Mouse (Mus musculus) right cerebral cortex, postnatal 4 days (tissue): ENCODE measurements around the gene Lpcat4.

Experiments
- DNase-seq: peaks from one replicate; pipeline ENCODE4 v3.0.0-alpha.2; 2022

Lpcat4 gene

GRCm38 (mm10) chr2:112239212-112239934 is at the start of gene Lpcat4:
Lpcat4 (plus strand) TSS chr2:112239468.
- DNase-seq = peak; percentile 95

GRCm38 (mm10) chr2:112196859-112197258 is 42.4 kb upstream of the Lpcat4 start:
- no peak for DNase-seq

GRCm38 (mm10) chr2:112203056-112203455 is 36.2 kb upstream of the Lpcat4 start:
- DNase-seq = no peak

GRCm38 (mm10) chr2:112210142-112210541 is 29.1 kb upstream of the Lpcat4 start:
- DNase-seq = peak; percentile 65

- DNase-seq = no peak
These were observed 28.6 kb upstream of the Lpcat4 start for GRCm38 (mm10) chr2:112210699-112211098.

- DNase-seq = no peak
These were observed 23.3 kb upstream of the Lpcat4 start for GRCm38 (mm10) chr2:112215977-112216376.

- DNase-seq = no peak
These were observed 21.7 kb upstream of the Lpcat4 start for GRCm38 (mm10) chr2:112217614-112218013.

- no peak for DNase-seq
These were observed 18.4 kb upstream of the Lpcat4 start for GRCm38 (mm10) chr2:112220880-112221279.

GRCm38 (mm10) chr2:112222607-112223006 is 16.7 kb upstream of the Lpcat4 start:
- DNase-seq = no peak

- DNase-seq = no peak
These were observed 14.9 kb upstream of the Lpcat4 start for GRCm38 (mm10) chr2:112224356-112224755.

- DNase-seq = no peak
These were observed 6.6 kb upstream of the Lpcat4 start for GRCm38 (mm10) chr2:112232623-112233022.

GRCm38 (mm10) chr2:112236620-112237019 is 2.6 kb upstream of the Lpcat4 start:
- no peak for DNase-seq

- no peak for DNase-seq
These were observed 1.3 kb upstream of the Lpcat4 start for GRCm38 (mm10) chr2:112238006-112238405.

GRCm38 (mm10) chr2:112239935-112240721 is 860 bp downstream of the Lpcat4 start:
- DNase-seq = peak; percentile 53

GRCm38 (mm10) chr2:112241787-112242186 is 2.5 kb downstream of the Lpcat4 start:
- no peak for DNase-seq

GRCm38 (mm10) chr2:112245307-112245706 is 6.0 kb downstream of the Lpcat4 start:
- DNase-seq = no peak

- DNase-seq = no peak
These were observed 6.9 kb downstream of the Lpcat4 start for GRCm38 (mm10) chr2:112246193-112246592.

- DNase-seq = no peak
These were observed 8.1 kb downstream of the Lpcat4 start for GRCm38 (mm10) chr2:112247323-112247722.

- no peak for DNase-seq
These were observed 10.6 kb downstream of the Lpcat4 start for GRCm38 (mm10) chr2:112249780-112250453.

- DNase-seq = no peak
These were observed 15.6 kb downstream of the Lpcat4 start for GRCm38 (mm10) chr2:112254675-112255515.

- no peak for DNase-seq
These were observed 20.1 kb downstream of the Lpcat4 start, which contains the start of gene Nutm1 for GRCm38 (mm10) chr2:112259241-112259962. Nutm1 (minus strand) TSS chr2:112259291.
